Mouse (Mus musculus): Measurements from ENCODE around the gene 2900092C05Rik.

The 2900092C05Rik gene

DNA sequence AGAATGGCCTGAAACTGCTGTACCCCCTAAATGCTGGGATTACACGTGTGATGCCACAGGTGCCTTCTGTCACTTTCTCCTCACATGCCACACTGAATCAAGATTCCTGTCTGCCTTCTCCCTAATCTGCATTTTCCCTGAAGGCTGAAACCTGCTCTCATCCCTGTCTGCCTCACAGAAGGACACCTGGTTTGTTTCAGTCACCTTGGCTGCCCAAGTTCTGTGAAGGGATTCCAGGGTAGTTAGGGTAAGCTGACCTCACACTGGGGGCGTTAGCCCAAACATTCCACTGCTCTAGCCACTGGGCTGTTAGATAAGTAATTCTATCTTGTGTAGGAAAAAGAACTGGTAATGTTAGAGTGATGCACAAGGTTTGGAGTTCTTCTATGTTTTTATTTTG is at the start of gene 2900092C05Rik:
Gene 2900092C05Rik (plus strand): TSS at position 301 of the 400 bp plus-strand sequence.
- DNase-seq (ENCODE audit: low spot score) = no peak

DNA sequence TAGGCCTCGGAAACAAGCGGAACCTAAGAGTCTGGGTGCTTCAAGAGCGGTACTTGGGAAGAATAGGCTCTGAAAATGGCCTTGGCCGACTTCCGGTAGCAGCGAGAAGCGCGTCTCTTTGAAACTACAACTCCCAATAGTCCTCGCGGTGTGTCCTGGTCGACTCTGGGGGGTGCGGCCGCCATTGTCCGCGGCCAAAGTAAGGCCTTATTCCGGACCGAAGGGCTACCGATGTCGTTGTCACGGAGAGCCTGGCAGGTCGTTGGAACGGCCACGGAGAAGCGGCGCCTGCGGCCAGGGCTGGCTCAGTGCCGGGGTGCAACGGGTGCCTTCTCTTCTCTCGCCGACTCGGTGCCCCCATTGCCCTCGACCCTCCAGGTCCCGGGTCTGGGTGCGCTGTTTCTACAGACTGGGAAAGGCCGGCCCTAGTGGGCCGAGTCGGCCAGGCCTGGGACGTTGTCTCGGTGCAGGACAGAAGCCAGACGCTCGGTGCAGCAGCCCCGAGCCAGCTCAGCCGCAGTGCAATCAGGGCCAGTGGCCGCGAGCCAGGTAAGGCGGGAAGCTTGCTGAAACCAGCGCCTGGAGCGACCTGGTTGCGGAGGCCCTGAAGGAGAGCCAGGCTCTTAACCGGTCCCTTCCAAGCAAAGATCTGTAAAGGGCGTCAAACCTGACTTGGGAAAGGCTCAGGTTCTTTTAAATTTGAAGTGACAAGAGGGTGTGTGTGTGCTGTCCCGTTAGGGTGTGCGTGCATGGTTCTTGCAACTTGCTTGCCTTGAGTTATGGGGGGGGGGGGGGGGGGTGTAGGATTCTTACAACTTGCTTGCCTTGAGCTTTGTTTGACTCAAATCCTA is 33.9 kb upstream of the 2900092C05Rik start, which contains the start of gene Zfp606:
Gene Zfp606 (plus strand): TSS at position 136 of the 851 bp plus-strand sequence.
- peak; percentile 72 for DNase-seq (ENCODE audit: low spot score)

DNA sequence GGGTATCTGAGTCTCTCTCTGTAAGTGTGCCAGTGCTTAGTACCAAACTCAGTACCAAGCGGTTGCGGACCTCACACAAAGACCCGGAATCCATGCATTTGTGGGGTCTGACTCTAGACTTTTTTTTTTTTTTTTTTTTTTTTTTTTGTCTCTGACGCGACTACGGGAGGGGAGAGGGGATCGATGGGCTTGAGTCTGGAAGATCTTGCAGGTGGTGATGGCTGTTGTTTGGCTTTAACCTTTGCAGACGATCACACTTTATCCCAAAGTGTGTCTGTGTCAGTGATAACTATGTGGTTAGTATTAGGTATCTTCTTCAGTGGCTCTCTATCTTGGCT is 33.3 kb upstream of the 2900092C05Rik start:
- DNase-seq (ENCODE audit: low spot score) = no peak

DNA sequence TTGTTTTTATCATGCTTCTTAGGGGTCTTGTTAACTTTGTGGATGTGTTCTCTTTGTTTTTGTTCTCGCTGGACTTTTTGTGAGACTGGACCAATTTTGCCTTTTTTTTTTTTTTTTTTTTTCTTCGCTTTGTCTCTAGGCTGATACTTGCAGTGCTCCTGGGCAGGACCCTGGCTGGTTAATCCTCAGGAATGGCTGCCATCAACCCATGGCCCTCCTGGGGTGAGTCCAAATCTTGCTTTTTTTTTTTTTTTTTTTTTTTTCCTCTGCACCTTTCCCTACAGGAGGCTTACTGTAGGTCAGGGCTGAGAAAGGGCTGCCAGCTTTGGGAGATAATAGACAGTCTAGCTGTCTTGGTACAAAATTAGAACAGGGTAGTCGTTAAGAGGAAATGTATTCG is 32.8 kb upstream of the 2900092C05Rik start:
- DNase-seq (ENCODE audit: low spot score) = no peak

DNA sequence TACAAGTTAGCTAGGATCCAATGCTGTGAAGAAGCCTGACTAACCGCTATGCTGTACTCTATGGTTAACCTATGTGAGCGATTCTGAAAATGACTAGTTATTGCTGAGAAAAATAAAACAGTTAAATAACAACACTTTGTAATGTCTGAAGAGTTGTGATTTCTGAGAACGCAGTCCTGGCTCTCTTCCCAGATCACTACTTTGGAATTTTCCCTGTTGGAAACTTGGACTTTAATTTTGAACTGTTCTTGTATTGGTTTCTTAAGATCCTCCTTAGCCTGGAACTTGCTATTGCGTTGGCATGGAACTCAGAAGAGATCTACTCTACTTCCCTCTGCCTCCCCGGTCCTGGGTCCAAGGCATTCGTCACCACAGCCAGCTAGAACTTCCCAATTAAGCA is 28.5 kb upstream of the 2900092C05Rik start:
- no peak for DNase-seq (ENCODE audit: low spot score)

DNA sequence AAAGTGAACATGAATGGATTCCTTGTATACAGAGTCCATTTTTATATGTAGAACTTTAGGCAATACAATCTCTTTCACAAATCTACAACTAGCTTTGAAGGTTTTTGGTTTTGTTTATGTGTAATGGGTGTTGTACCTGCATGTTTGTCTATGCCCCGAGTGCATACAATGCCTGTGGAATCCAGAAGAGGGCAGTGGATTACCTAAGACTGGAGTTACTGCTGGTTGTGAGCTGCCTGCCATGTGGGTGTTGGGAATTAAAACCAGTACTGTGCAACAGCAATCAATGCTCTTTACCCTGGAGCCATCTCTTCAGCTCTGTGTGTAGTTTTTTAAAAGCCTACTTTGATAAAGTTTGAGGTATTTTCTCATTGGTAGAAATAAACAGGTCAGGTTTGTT is 26.4 kb upstream of the 2900092C05Rik start:
- no peak for DNase-seq (ENCODE audit: low spot score)

DNA sequence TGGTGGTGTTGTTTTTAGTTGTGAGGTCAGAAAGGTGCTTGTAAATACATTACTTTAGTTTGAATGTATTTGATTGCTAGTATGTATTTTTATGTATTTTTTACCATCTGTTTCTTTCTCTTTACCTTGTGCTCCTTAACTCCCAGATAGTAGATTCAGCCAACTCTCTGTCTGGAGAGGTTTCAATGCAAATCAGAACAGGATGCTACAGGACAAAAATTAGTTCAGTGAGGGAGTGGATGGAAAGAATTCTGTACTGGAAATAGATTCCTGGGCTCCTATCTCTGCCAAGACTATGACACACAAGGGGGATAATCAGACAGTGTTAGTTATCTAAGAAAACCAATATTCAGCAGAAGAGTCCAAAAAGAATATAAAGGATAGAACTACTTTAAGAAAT is 25.6 kb upstream of the 2900092C05Rik start:
- no peak for DNase-seq (ENCODE audit: low spot score)

DNA sequence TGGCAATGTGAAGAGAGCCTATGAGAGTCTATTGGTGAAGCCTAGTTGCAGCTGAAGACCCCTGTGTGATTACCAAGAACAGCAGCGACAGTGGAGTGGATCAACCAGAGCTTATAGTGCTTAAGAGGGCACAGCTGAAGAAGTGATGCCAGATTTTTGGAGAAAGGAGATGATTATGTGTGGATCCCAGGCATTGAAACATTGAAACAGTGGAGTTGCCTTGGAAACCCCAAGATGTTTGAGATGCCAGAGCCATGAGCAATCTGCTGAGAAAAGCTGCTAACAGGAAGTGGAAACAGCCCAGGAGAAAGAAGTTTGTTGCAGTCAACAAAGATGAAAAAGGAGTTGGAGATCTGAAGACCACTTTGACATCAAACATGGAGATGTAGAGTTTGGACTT is 1.4 kb upstream of the 2900092C05Rik start:
- DNase-seq (ENCODE audit: low spot score) = no peak
